In the genomic region with DNA sequence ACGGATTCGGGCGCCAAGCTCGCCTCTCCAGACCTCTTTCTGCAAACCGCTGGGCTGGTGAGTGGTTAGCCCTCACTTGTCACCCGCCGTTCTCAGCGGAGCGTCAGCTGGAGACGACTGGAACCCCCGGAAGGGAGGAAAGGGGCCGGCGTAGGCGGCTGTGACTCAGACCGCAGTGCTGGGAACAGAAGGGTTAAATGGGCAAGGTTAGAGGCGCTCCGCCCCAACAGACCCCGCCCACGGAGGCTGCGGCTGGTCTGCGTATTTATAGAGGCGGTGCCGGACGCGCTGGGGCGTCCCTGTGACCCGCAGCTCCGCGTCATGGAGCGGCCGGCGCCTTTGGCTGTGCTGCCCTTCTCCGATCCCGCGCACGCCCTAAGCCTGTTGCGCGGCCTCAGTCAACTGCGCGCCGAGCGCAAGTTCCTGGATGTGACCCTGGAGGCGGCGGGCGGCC, we compare ENCODE assay signal across 8 mouse cellular contexts. TPM values are rescaled to one million over a fixed set of nuclear protein-coding genes. Genes with fewer than 3 reads are reported as not detected.
DNase-seq lines count a peak whose midpoint lies in the region; ATAC-seq and TF ChIP-seq lines count a peak whose summit lies in the region.

A gene (plus strand): TSS at position 182 of the 454 bp plus-strand sequence.

- peak; percentile 81 for ATAC-seq in G1E (ENCODE audit: extremely low read depth, insufficient number of reproducible peaks, low FRiP score, poor library complexity, severe bottlenecking)
- ATAC-seq in forebrain, postnatal 0 days, result peak; percentile 87
- ATAC-seq in lung, embryonic 16.5 days (ENCODE audit: low read depth), result peak; percentile 92

- peaks cover 34% of the 10 kb centered on the region for H3K36me3 ChIP-seq in G1E (replicated peaks)
- H3K36me3 ChIP-seq in forebrain, postnatal 0 days (ENCODE audit: insufficient read depth), result no peaks in the 10 kb centered on the region; the same call in 1 of the 2 replicates
- peaks cover 2% of the 10 kb centered on the region; the same call in 1 of the 2 replicates for H3K36me3 ChIP-seq in lung, embryonic 16.5 days (ENCODE audit: control insufficient read depth, insufficient read depth, low read length)

- H3K27ac ChIP-seq in forebrain, postnatal 0 days (ENCODE audit: low read depth, low read length), result peak within 1 kb of the TSS; percentile 76
- H3K27ac ChIP-seq in lung, embryonic 16.5 days (ENCODE audit: low read length), result peak within 1 kb of the TSS; percentile 96

- H3K4me3 ChIP-seq in G1E (ENCODE audit: low read depth, low read length), result peak within 1 kb of the TSS; percentile 95
- peak within 1 kb of the TSS; percentile 71 for H3K4me3 ChIP-seq in forebrain, postnatal 0 days (ENCODE audit: low read depth, low read length)
- peak within 1 kb of the TSS; percentile 79 for H3K4me3 ChIP-seq in lung, embryonic 16.5 days (ENCODE audit: low read length)

- 2% methylated on average over 44 of the region's 45 CpGs for WGBS in forebrain, postnatal 0 days
- 0% methylated on average over 40 of the region's 45 CpGs for WGBS in lung, embryonic 16.5 days

- no peak for TF ChIP-seq CTCF in G1E (IDR thresholded peaks at IDR 0.05; ENCODE audit: low read depth, low read length)
- TF ChIP-seq CTCF in forebrain, postnatal 0 days (IDR thresholded peaks at IDR 0.05; ENCODE audit: low read depth), result no peak

- H3K4me1 ChIP-seq in G1E (ENCODE audit: insufficient read depth, low read depth, low read length), result peaks cover 59% of the 10 kb centered on the region
- H3K4me1 ChIP-seq in forebrain, postnatal 0 days (ENCODE audit: insufficient read depth), result peaks cover 19% of the 10 kb centered on the region; the same call in 1 of the 2 replicates
- peaks cover 36% of the 10 kb centered on the region for H3K4me1 ChIP-seq in lung, embryonic 16.5 days (replicated peaks; ENCODE audit: control insufficient read depth, insufficient read depth, low read length)

- no peaks in the 10 kb centered on the region for H3K9me3 ChIP-seq in G1E (replicated peaks)
- no peaks in the 10 kb centered on the region for H3K9me3 ChIP-seq in forebrain, postnatal 0 days (ENCODE audit: low read length)
- no peaks in the 10 kb centered on the region for H3K9me3 ChIP-seq in lung, embryonic 16.5 days (ENCODE audit: control insufficient read depth, low read length)

- H3K9ac ChIP-seq in forebrain, postnatal 0 days, result peak within 1 kb of the TSS; percentile 58
- H3K9ac ChIP-seq in lung, embryonic 16.5 days (ENCODE audit: low read length), result peak within 1 kb of the TSS; percentile 77

- peak within 1 kb of the TSS; percentile 100 for H3K4me2 ChIP-seq in forebrain, postnatal 0 days (ENCODE audit: low read depth)
- H3K4me2 ChIP-seq in lung, embryonic 16.5 days (ENCODE audit: low read depth, low read length), result peak within 1 kb of the TSS; percentile 95

- peak; percentile 87 for DNase-seq in G1E (ENCODE audit: low spot score)
- peak; percentile 94 to 95 for DNase-seq in cerebellum, adult 18-20 months
- DNase-seq in forebrain, postnatal 0 days, result peak; percentile 88
- DNase-seq in heart, postnatal 4 days, result peak; percentile 97
- DNase-seq in layer of hippocampus, adult 9-10 months (ENCODE audit: low spot score), result peak; percentile 90
- DNase-seq in ovary, postnatal 10 days (ENCODE audit: low spot score), result peak; percentile 86
- DNase-seq in thymus, postnatal 10 days (ENCODE audit: low spot score in 2 of 2), result peak; percentile 79 to 82

- peaks cover 32% of the 10 kb centered on the region for H3K27me3 ChIP-seq in G1E (ENCODE audit: insufficient read depth, low read length)
- H3K27me3 ChIP-seq in forebrain, postnatal 0 days (ENCODE audit: insufficient read depth, low read length), result peaks cover 13% of the 10 kb centered on the region
- no peaks in the 10 kb centered on the region for H3K27me3 ChIP-seq in lung, embryonic 16.5 days (ENCODE audit: control insufficient read depth, insufficient read depth, low read depth, low read length)

RNA-seq across cellular contexts. Expression of the gene that starts here (rescaled TPM):
- 2.4 and 4.1 TPM in 2 replicates for total RNA-seq in G1E (2014; fragmentation: Nextera tagmentation)
- total RNA-seq in G1E (2017), result 3.8 and 4.4 TPM in 2 replicates
- 12.2 and 13.5 TPM in 2 replicates for polyA plus RNA-seq in G1E (2012)
- 5.0 and 8.1 TPM in 2 replicates for total RNA-seq in forebrain, postnatal 0 days (2014; rRNA removed)
- polyA plus RNA-seq in forebrain, postnatal 0 days (2015; fragmentation: Nextera tagmentation; extraction: Ambion mirVana), result 2.6 and 3.4 TPM in 2 replicates
- total RNA-seq in heart, postnatal 4 days (2021), result 10 to 100 TPM; 42.3 to 49.2 TPM
- 10.9 and 12.3 TPM in 2 replicates for polyA plus RNA-seq in lung, embryonic 16.5 days (2015; fragmentation: Nextera tagmentation; extraction: Ambion mirVana)

Comparison
In these comparisons a context has a peak if more than half of its experiments do, and no peak if none do; other contexts are left out.
1. Peak in every context shown above with its lines: DNase-seq, ATAC-seq, H3K4me3 ChIP-seq and H3K27ac ChIP-seq.